In genomic region chr10:59809991-59810574, GRCm38 (mm10) we compare ENCODE assay signal across 21 mouse cellular contexts.
DNase-seq lines count a peak whose midpoint lies in the region; ATAC-seq and TF ChIP-seq lines count a peak whose summit lies in the region.
"Had no signal": no experiment of that assay in that cellular context is flagged by ENCODE, and none has a peak within 500 bp of the region (broad histone marks: within the 10 kb centered on the region; RNA-seq: fewer than 3 reads in every experiment).

No protein-coding gene starts in this region.

- H3K9ac ChIP-seq in hindbrain, embryonic 16.5 days (ENCODE audit: low read depth, low read length): no peak overlapping the region
- H3K9ac ChIP-seq in hindbrain, postnatal 0 days (replicated peaks; ENCODE audit: low read length): no peak overlapping the region
- H3K9ac ChIP-seq in limb, embryonic 13.5 days: no peak overlapping the region
- H3K9ac ChIP-seq: embryonic facial prominence, embryonic 15.5 days; heart, embryonic 15.5 days; midbrain, embryonic 12.5 days; neural tube, embryonic 15.5 days had no signal

- 63% methylated on average over 4 of the region's 4 CpGs for WGBS in hindbrain, embryonic 16.5 days
- 63% methylated on average over 4 of the region's 4 CpGs for WGBS in hindbrain, postnatal 0 days
- WGBS in limb, embryonic 13.5 days: 61% methylated on average over 4 of the region's 4 CpGs
- WGBS in limb, embryonic 10.5 days: 71% methylated on average over 4 of the region's 4 CpGs

- peak; percentile 22; the same call in 1 of the 2 replicates for ATAC-seq in hindbrain, embryonic 16.5 days
- no peak for ATAC-seq in hindbrain, postnatal 0 days
- peak; percentile 28; the same call in 1 of the 2 replicates for ATAC-seq in limb, embryonic 13.5 days (ENCODE audit: low FRiP score, low read depth)
- ATAC-seq in erythroblast, adult 5-6 weeks (replicated peaks; ENCODE audit: low FRiP score, poor library complexity, severe bottlenecking): peak; percentile 38

- no peak overlapping the region for H3K27ac ChIP-seq in hindbrain, embryonic 16.5 days (ENCODE audit: low read depth, low read length)
- H3K27ac ChIP-seq in hindbrain, postnatal 0 days: no peak overlapping the region
- no peak overlapping the region for H3K27ac ChIP-seq in limb, embryonic 13.5 days
- H3K27ac ChIP-seq in limb, embryonic 10.5 days: no peak overlapping the region
- H3K27ac ChIP-seq: embryonic facial prominence, embryonic 15.5 days; heart, embryonic 15.5 days; hindbrain, embryonic 10.5 days; midbrain, embryonic 12.5 days had no signal

- no peak overlapping the region for H3K4me2 ChIP-seq in hindbrain, embryonic 16.5 days (ENCODE audit: low read length)
- H3K4me2 ChIP-seq in hindbrain, postnatal 0 days (ENCODE audit: low read depth, low read length): no peak overlapping the region
- no peak overlapping the region for H3K4me2 ChIP-seq in limb, embryonic 13.5 days (replicated peaks)
- H3K4me2 ChIP-seq: embryonic facial prominence, embryonic 15.5 days; heart, embryonic 15.5 days; liver, embryonic 11.5 days; midbrain, embryonic 12.5 days; neural tube, embryonic 15.5 days had no signal

- DNase-seq in cerebellum, adult 9-10 months: peak; percentile 45
- DNase-seq in cerebellum, adult 8-10 months: no peak
- no peak for DNase-seq in hindbrain, postnatal 0 days (ENCODE audit: low spot score)
- DNase-seq in limb, embryonic 10.5 days (ENCODE audit: low spot score): no peak
- DNase-seq in adipocyte (ENCODE audit: low spot score): no peak
- DNase-seq: adrenal gland, postnatal 36 days; kidney, adult 9 months; lung, adult 18-20 months; right cerebral cortex, postnatal 25 days; thymus, adult 18-20 months; thymus, postnatal 4 days had no signal

- H3K4me3 ChIP-seq in hindbrain, embryonic 16.5 days (ENCODE audit: low read length): no peak overlapping the region
- H3K4me3 ChIP-seq in hindbrain, postnatal 0 days (ENCODE audit: low read length): no peak overlapping the region
- H3K4me3 ChIP-seq in limb, embryonic 13.5 days: no peak overlapping the region
- H3K4me3 ChIP-seq in limb, embryonic 10.5 days: no peak overlapping the region
- H3K4me3 ChIP-seq: embryonic facial prominence, embryonic 15.5 days; heart, embryonic 15.5 days; hindbrain, embryonic 10.5 days; midbrain, embryonic 12.5 days; neural tube, embryonic 15.5 days had no signal

- TF ChIP-seq CTCF in hindbrain, postnatal 0 days (IDR thresholded peaks at IDR 0.05; ENCODE audit: low read depth): no peak

- no peaks in the 10 kb centered on the region for H3K36me3 ChIP-seq in hindbrain, embryonic 16.5 days (ENCODE audit: control insufficient read depth, insufficient read depth, low read length)
- no peaks in the 10 kb centered on the region; the same call in 1 of the 2 replicates for H3K36me3 ChIP-seq in hindbrain, postnatal 0 days (ENCODE audit: insufficient read depth, low read length)
- peaks cover 20% of the 10 kb centered on the region for H3K36me3 ChIP-seq in limb, embryonic 13.5 days
- H3K36me3 ChIP-seq in limb, embryonic 10.5 days: peaks cover 6% of the 10 kb centered on the region
- H3K36me3 ChIP-seq: heart, embryonic 15.5 days had no signal

- no peaks in the 10 kb centered on the region for H3K27me3 ChIP-seq in hindbrain, embryonic 16.5 days (replicated peaks; ENCODE audit: control insufficient read depth, insufficient read depth, low read length)
- H3K27me3 ChIP-seq in hindbrain, postnatal 0 days (ENCODE audit: insufficient read depth, low read length): no peaks in the 10 kb centered on the region
- H3K27me3 ChIP-seq in limb, embryonic 13.5 days: no peaks in the 10 kb centered on the region
- H3K27me3 ChIP-seq in limb, embryonic 10.5 days (ENCODE audit: low read depth, poor library complexity, severe bottlenecking): no peaks in the 10 kb centered on the region
- H3K27me3 ChIP-seq: embryonic facial prominence, embryonic 15.5 days; heart, embryonic 15.5 days; midbrain, embryonic 12.5 days; neural tube, embryonic 15.5 days had no signal

- no peaks in the 10 kb centered on the region for H3K9me3 ChIP-seq in hindbrain, embryonic 16.5 days (ENCODE audit: control insufficient read depth, low read length)
- H3K9me3 ChIP-seq in hindbrain, postnatal 0 days (ENCODE audit: low read length): no peaks in the 10 kb centered on the region
- no peaks in the 10 kb centered on the region for H3K9me3 ChIP-seq in limb, embryonic 13.5 days
- no peaks in the 10 kb centered on the region for H3K9me3 ChIP-seq in limb, embryonic 10.5 days (replicated peaks)
- H3K9me3 ChIP-seq: embryonic facial prominence, embryonic 15.5 days; G1E; heart, embryonic 15.5 days; hindbrain, embryonic 10.5 days; midbrain, embryonic 12.5 days; neural tube, embryonic 15.5 days had no signal

- peaks cover 2% of the 10 kb centered on the region; the same call in 1 of the 2 replicates for H3K4me1 ChIP-seq in hindbrain, embryonic 16.5 days (ENCODE audit: control insufficient read depth, insufficient read depth, low read depth, low read length)
- H3K4me1 ChIP-seq in hindbrain, postnatal 0 days (ENCODE audit: insufficient read depth, low read length): no peaks in the 10 kb centered on the region
- peaks cover 8% of the 10 kb centered on the region for H3K4me1 ChIP-seq in limb, embryonic 13.5 days
- peaks cover 6% of the 10 kb centered on the region; the same call in 1 of the 2 replicates for H3K4me1 ChIP-seq in limb, embryonic 10.5 days
